Mouse (Mus musculus): Measurements from ENCODE around the gene 1700021F07Rik. TPM values are rescaled to one million over a fixed set of nuclear protein-coding genes. Genes with fewer than 3 reads are reported as not detected.

Gene 1700021F07Rik
- not detected in 2 replicates for polyA plus RNA-seq (2012; rRNA removed)

DNA sequence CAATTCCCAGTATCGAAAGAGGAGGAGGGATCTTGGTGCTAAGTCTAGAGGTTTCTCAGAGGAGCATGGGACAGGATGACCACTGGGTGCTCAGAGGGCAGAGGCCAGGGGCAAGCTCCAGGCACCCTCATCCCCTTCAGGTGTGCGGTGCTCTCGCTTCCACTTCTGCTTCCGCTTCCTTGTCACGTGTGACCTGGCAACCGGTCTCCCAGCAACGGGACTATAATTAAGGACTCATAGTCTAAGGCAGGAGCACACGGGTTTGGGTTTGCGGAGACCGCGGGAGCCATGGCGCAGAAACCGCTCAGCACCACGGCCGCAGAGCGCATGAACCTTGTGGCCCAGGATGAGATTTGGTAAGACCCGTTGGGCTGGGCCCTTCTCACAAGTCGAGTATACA lies at the start of gene 1700021F07Rik:
Gene 1700021F07Rik (plus strand): TSS at position 211 of the 400 bp plus-strand sequence.

Other genes with a start within 250 kb of the 1700021F07Rik start
- gene Pmepa1, start 246.1 kb upstream of the 1700021F07Rik start, polyA plus RNA-seq (2012; rRNA removed) = 17.0 and 19.2 TPM in 2 replicates
- not detected in 2 replicates for gene Ankrd60, start 55.8 kb downstream of the 1700021F07Rik start, polyA plus RNA-seq (2012; rRNA removed)
- 15.0 and 19.5 TPM in 2 replicates for gene Rab22a, start 137.2 kb downstream of the 1700021F07Rik start, polyA plus RNA-seq (2012; rRNA removed)
- not detected in 2 replicates for gene 1700010B08Rik, start 196.8 kb downstream of the 1700021F07Rik start, polyA plus RNA-seq (2012; rRNA removed)
- 40.7 and 45.8 TPM in 2 replicates for gene Vapb, start 214.9 kb downstream of the 1700021F07Rik start, polyA plus RNA-seq (2012; rRNA removed)

Data from central nervous system, embryonic 18 days (tissue).